Mouse (Mus musculus) CH12.LX (cell line): ENCODE data around the gene Apopt1. TPM values are rescaled to one million over a fixed set of nuclear protein-coding genes. Genes with fewer than 3 reads are reported as not detected.

ENCODE experiments used
- DNase-seq: peaks from one replicate; pipeline ENCODE4 v3.0.0-alpha.2; 2013; ENCODE audit errors: extremely low read depth
- H3K27ac ChIP-seq: 2 replicates; pipeline ENCODE4 v1.5.1; 2012; ENCODE audit warnings: low read depth, mild to moderate bottlenecking, control low read depth, moderate library complexity; ENCODE audit not compliant: insufficient read depth
- H3K27me3 ChIP-seq: replicated peaks from 2 replicates; pipeline ENCODE3; 2012; ENCODE audit warnings: inconsistent platforms
- H3K36me3 ChIP-seq, 2 experiments: replicated peaks in 1 of 2; 2 replicates each; pipeline versions ENCODE3 to v1.6.1; 2012; ENCODE audit warnings: inconsistent platforms in 1 of 2, low read length in 1 of 2, mild to moderate bottlenecking in 1 of 2, mixed read lengths in 1 of 2, moderate library complexity in 1 of 2; ENCODE audit not compliant: control insufficient read depth in 1 of 2, insufficient read depth in 1 of 2
- H3K4me1 ChIP-seq, 2 experiments: 2 replicates each; pipeline ENCODE4 v1.6.1; 2012; ENCODE audit warnings: inconsistent platforms in 1 of 2, moderate library complexity in 1 of 2; ENCODE audit not compliant: insufficient read depth in 2 of 2, control insufficient read depth in 1 of 2
- H3K4me2 ChIP-seq: 2 replicates; pipeline ENCODE4 v1.6.1; 2012; ENCODE audit warnings: low read depth, mild to moderate bottlenecking, control low read depth; ENCODE audit not compliant: poor library complexity, insufficient read depth, severe bottlenecking
- H3K4me3 ChIP-seq, 3 experiments: fragments of 150-350 bp in 1 of 3; sonication (generic) in 1 of 3; replicated peaks in 1 of 3; 2 replicates each; pipeline versions ENCODE3 to v1.5.1; 2011 to 2012; ENCODE audit warnings: low read depth in 2 of 3, low read length in 2 of 3, mild to moderate bottlenecking in 2 of 3, moderate library complexity in 2 of 3, control low read depth in 1 of 3, improper control_type of control experiment in 1 of 3, inconsistent platforms in 1 of 3, mixed read lengths in 1 of 3; ENCODE audit not compliant: poor library complexity in 1 of 3
- H3K79me2 ChIP-seq: replicated peaks from 2 replicates; pipeline ENCODE4 v1.6.1; 2012; ENCODE audit warnings: mild to moderate bottlenecking, moderate library complexity; ENCODE audit not compliant: control insufficient read depth, poor library complexity, insufficient read depth, severe bottlenecking; ENCODE audit errors: extremely low read depth
- H3K9ac ChIP-seq: 2 replicates; pipeline ENCODE4 v1.6.1; 2012; ENCODE audit warnings: low read depth, mild to moderate bottlenecking, control low read depth, moderate library complexity; ENCODE audit not compliant: insufficient read depth
- H3K9me3 ChIP-seq: replicated peaks from 2 replicates; pipeline ENCODE3; 2012; ENCODE audit warnings: low read length, inconsistent platforms, mixed read lengths
- CHD1 ChIP-seq: IDR thresholded peaks from 2 replicates; pipeline ENCODE4 v1.6.1; 2012; ENCODE audit warnings: low read depth, low read length, improper control_type of control experiment, inconsistent platforms
- CTCF ChIP-seq, 2 experiments: IDR thresholded peaks in 1 of 2; conservative IDR thresholded peaks in 1 of 2; 2 replicates each; pipeline ENCODE4 v1.5.1; 2011 to 2012; ENCODE audit warnings: low read depth in 2 of 2, low read length in 2 of 2, improper control_type of control experiment in 1 of 2, inconsistent platforms in 1 of 2, mild to moderate bottlenecking in 1 of 2, moderate library complexity in 1 of 2
- E2F4 ChIP-seq: IDR thresholded peaks from 2 replicates; pipeline ENCODE4 v1.6.1; 2011; ENCODE audit warnings: low read depth, low read length, improper control_type of control experiment; ENCODE audit not compliant: insufficient replicate concordance
- ELF1 ChIP-seq: IDR thresholded peaks from 2 replicates; pipeline ENCODE4 v1.6.1; 2014; ENCODE audit warnings: low read depth, mild to moderate bottlenecking, inconsistent platforms, low read length, improper control_type of control experiment
- EP300 ChIP-seq: IDR thresholded peaks from 2 replicates; pipeline ENCODE4 v1.6.1; 2011; ENCODE audit warnings: low read length, improper control_type of control experiment
- ETS1 ChIP-seq: conservative IDR thresholded peaks from 2 replicates; pipeline ENCODE4 v1.6.1; 2012; ENCODE audit warnings: low read depth, mild to moderate bottlenecking, inconsistent platforms, low read length, improper control_type of control experiment, moderate library complexity
- GABPA ChIP-seq: IDR thresholded peaks from 2 replicates; pipeline ENCODE4 v1.6.1; 2012; ENCODE audit warnings: low read depth, low read length, improper control_type of control experiment, inconsistent platforms; ENCODE audit not compliant: insufficient replicate concordance
- HCFC1 ChIP-seq: IDR thresholded peaks from 2 replicates; pipeline ENCODE4 v1.6.1; 2012; ENCODE audit warnings: low read depth, mild to moderate bottlenecking, inconsistent platforms, low read length, improper control_type of control experiment
- IRF4 ChIP-seq: IDR thresholded peaks from 2 replicates; pipeline ENCODE4 v1.6.1; 2014; ENCODE audit warnings: low read depth, mild to moderate bottlenecking, inconsistent platforms, low read length, improper control_type of control experiment
- JUN ChIP-seq: IDR thresholded peaks from 2 replicates; pipeline ENCODE4 v1.6.1; 2011; ENCODE audit warnings: low read depth, mild to moderate bottlenecking, low read length, improper control_type of control experiment, moderate library complexity; ENCODE audit not compliant: insufficient read depth
- KAT2A ChIP-seq: IDR thresholded peaks from 2 replicates; pipeline ENCODE4 v1.6.1; 2012; ENCODE audit warnings: low read length, improper control_type of control experiment, inconsistent platforms; ENCODE audit not compliant: insufficient replicate concordance
- MAZ ChIP-seq: IDR thresholded peaks from 2 replicates; pipeline ENCODE4 v1.6.1; 2012; ENCODE audit warnings: low read depth, mild to moderate bottlenecking, inconsistent platforms, low read length, improper control_type of control experiment, moderate library complexity
- MEF2A ChIP-seq: IDR thresholded peaks from 2 replicates; pipeline ENCODE4 v1.6.1; 2014; ENCODE audit warnings: low read depth, mild to moderate bottlenecking, inconsistent platforms, low read length, improper control_type of control experiment, borderline replicate concordance
- MXI1 ChIP-seq: IDR thresholded peaks from 2 replicates; pipeline ENCODE4 v1.6.1; 2011; ENCODE audit warnings: mild to moderate bottlenecking, low read depth, low read length, improper control_type of control experiment
- MYC ChIP-seq: IDR thresholded peaks from 2 replicates; pipeline ENCODE4 v1.6.1; 2011; ENCODE audit warnings: low read depth, mild to moderate bottlenecking, improper control_type of control experiment, low read length
- NRF1 ChIP-seq: IDR thresholded peaks from 2 replicates; pipeline ENCODE4 v1.6.1; 2014; ENCODE audit warnings: low read depth, mild to moderate bottlenecking, inconsistent platforms, low read length, improper control_type of control experiment, moderate library complexity
- PAX5 ChIP-seq: IDR thresholded peaks from 2 replicates; pipeline ENCODE4 v1.6.1; 2012; ENCODE audit warnings: low read length, inconsistent platforms, mixed read lengths
- POLR2A ChIP-seq: IDR thresholded peaks from 2 replicates; pipeline ENCODE4 v1.6.1; 2011; ENCODE audit warnings: low read depth, mild to moderate bottlenecking, improper control_type of control experiment, low read length
- RAD21 ChIP-seq: IDR thresholded peaks from 2 replicates; pipeline ENCODE4 v1.6.1; 2011; ENCODE audit warnings: low read depth, mild to moderate bottlenecking, low read length, improper control_type of control experiment, moderate library complexity
- SMC3 ChIP-seq: IDR thresholded peaks from 2 replicates; pipeline ENCODE4 v1.6.1; 2011; ENCODE audit warnings: low read depth, low read length, improper control_type of control experiment
- TBP ChIP-seq: conservative IDR thresholded peaks from 2 replicates; pipeline ENCODE4 v1.6.1; 2011; ENCODE audit warnings: low read depth, low read length, improper control_type of control experiment
- TCF12 ChIP-seq: IDR thresholded peaks from 2 replicates; pipeline ENCODE4 v1.6.1; 2014; ENCODE audit warnings: low read depth, mild to moderate bottlenecking, inconsistent platforms, low read length, improper control_type of control experiment
- UBTF ChIP-seq: IDR thresholded peaks from 2 replicates; pipeline ENCODE4 v1.6.1; 2012; ENCODE audit warnings: low read depth, mild to moderate bottlenecking, inconsistent platforms, low read length, improper control_type of control experiment, moderate library complexity
- USF1 ChIP-seq: IDR thresholded peaks from 2 replicates; pipeline ENCODE4 v1.6.1; 2014; ENCODE audit warnings: low read depth, mild to moderate bottlenecking, inconsistent platforms, low read length, improper control_type of control experiment
- ZKSCAN1 ChIP-seq: IDR thresholded peaks from 2 replicates; pipeline ENCODE4 v1.6.1; 2012; ENCODE audit warnings: low read depth, inconsistent platforms, low read length, improper control_type of control experiment, borderline replicate concordance
- ZNF384 ChIP-seq: IDR thresholded peaks from 2 replicates; pipeline ENCODE4 v1.6.1; 2012; ENCODE audit warnings: low read depth, low read length, improper control_type of control experiment, inconsistent platforms
- dilution Hi-C: fragments of 300-500 bp; cut with MboI; formaldehyde crosslinking; loops from 2 replicates; pipeline ENCODE4 v1.14.3; 2020; ENCODE audit warnings: low sequenced_read_pairs; ENCODE audit not compliant: extremely low pct_unique_long_range_greater_than_20kb, extremely low pct_ligation_motif_present
- in situ Hi-C: fragments of 300-500 bp; cut with MboI; formaldehyde crosslinking; loops from 3 replicates; pipeline ENCODE4 v1.14.3; 2019; ENCODE audit warnings: low sequenced_read_pairs, low pct_ligation_motif_present, low pct_unique_long_range_greater_than_20kb, mixed read lengths
- polyA plus RNA-seq: library from polyadenylated mRNA; unstranded; fragments of >175 nt; gene quantifications from 2 replicates; pipeline ENCODE4 v1.2.1, GENCODE M21; 2012; ENCODE audit warnings: low read depth; ENCODE audit not compliant: insufficient read length
- total RNA-seq, 2 experiments: library from RNA; depleted of rRNA; stranded (reverse); fragments of 300-350 nt in 1 of 2; fragments of >200 nt in 1 of 2; gene quantifications; 2 replicates each; pipeline ENCODE4 v1.2.3; 2012 to 2014

Apopt1 gene
- total and polyA plus RNA-seq, 3 experiments = 36.0 to 49.1 (median 43.6) TPM

DNA sequence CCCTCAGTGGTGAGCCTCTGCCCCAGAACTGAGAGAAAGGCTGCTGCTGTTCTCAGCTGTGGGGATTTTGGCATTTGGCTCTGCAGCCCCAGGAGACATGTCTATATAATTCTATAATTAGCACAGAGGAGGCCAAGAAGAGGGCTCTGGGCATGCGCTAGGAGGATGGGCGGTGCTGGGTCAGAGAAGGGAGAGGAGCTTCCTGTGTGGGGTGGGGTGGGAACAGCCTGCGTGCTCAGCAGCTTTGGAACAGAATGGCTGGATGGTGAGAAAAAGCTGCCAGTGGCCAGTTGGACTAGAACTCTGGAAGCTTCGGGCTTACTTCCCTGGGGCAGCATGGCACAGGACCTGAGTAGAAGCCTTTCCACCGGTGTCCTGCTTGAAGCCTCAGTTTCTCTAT lies 33.0 kb downstream of the Apopt1 start (continued):
- no peak for TF ChIP-seq UBTF
- TF ChIP-seq MAZ = peak; percentile 58; the same call in 1 of the 2 replicates
- TF ChIP-seq HCFC1 = peak; percentile 33; the same call in 1 of the 2 replicates
- TF ChIP-seq EP300 = peak; percentile 40; the same call in 1 of the 2 replicates
- peak; percentile 70 for TF ChIP-seq ETS1
- TF ChIP-seq TCF12 = peak; percentile 43; the same call in 1 of the 2 replicates
- TF ChIP-seq MEF2A = peak; percentile 96
- TF ChIP-seq RAD21 = no peak
- TF ChIP-seq GABPA = no peak

DNA sequence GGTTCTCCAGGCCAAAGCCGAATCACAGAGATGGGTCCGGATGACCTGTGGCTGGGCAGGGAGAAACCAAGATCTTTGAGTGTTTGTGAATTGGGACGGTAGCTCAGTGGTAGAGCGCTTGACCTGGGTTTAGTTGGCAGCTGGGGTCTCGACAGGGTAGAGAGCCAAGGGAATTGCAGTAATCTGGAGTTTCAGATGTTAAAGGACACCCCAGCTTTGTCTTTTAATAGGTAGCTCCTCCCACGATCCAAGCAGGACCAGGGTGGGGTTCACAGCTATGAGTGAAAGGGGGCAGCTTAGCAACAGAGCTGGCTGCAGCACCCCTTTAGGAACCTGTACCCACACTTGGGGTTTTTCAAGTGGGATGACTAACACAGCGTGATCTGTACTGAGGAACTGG lies 34.4 kb downstream of the Apopt1 start:
- in situ Hi-C loops = loop anchor here (10.0 kb wide), 1 partner anchor 107 kb away; no protein-coding TSS in a partner anchor
- no peak overlapping the region for H3K9ac ChIP-seq

DNA sequence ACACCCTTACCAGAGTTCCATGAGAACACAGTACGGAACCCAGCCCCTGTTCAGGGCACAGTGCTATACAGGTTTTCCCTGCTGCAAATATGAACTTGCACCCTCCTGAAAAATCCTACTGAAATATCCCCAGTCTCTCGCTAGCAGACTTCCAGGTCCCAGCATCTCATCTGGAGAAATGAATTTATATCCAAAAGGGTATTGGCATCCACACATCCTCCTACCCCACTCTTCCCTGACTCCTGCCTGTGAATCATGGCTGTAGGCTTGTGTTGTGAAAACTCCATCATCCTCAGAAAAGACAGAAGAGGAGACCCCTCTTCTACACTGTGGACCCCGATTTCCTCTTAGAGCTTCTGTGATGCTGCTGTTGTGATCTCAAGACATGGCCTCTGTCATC lies 37.7 kb downstream of the Apopt1 start:
- DNase-seq = no peak

More for the DNA sequence above, 34.4 kb downstream of the Apopt1 start:
- no peak for DNase-seq
- H3K79me2 ChIP-seq = no peaks in the 10 kb centered on the region
- no peak overlapping the region for H3K4me2 ChIP-seq
- H3K9me3 ChIP-seq = peaks cover 4% of the 10 kb centered on the region
- TF ChIP-seq ZNF384 (no peak), MYC (no peak), NRF1 (no peak), ELF1 (no peak), SMC3 (no peak), CHD1 (no peak), UBTF (no peak), USF1 (no peak), JUN (no peak), ZKSCAN1 (no peak), MAZ (no peak), EP300 (no peak), CTCF (conservative IDR thresholded peaks at IDR 0.05 in 1 of 2, IDR thresholded peaks at IDR 0.05 in 1 of 2; ENCODE audit: low read depth in 2 of 2, low read length in 2 of 2) (no peak), PAX5 (no peak), MXI1 (no peak), TBP (no peak), HCFC1 (no peak), IRF4 (no peak), KAT2A (no peak)
- no peaks in the 10 kb centered on the region for H3K36me3 ChIP-seq
- H3K4me1 ChIP-seq = peaks cover 35 to 48% of the 10 kb centered on the region in 2 experiments
- H3K27me3 ChIP-seq = no peaks in the 10 kb centered on the region
- H3K4me3 ChIP-seq = no peak overlapping the region
- dilution Hi-C loops = no loop called here
- H3K27ac ChIP-seq = no peak overlapping the region

More for the DNA sequence above, 37.7 kb downstream of the Apopt1 start:
- H3K4me1 ChIP-seq = peaks cover 8 to 20% of the 10 kb centered on the region in 2 experiments
- no peak overlapping the region for H3K9ac ChIP-seq
- no peaks in the 10 kb centered on the region for H3K36me3 ChIP-seq
- in situ Hi-C loops = no loop called here
- TF ChIP-seq POLR2A (no peak), TBP (no peak), E2F4 (no peak), NRF1 (no peak)
- TF ChIP-seq, all 38 proteins: peak for 0
- Histone ChIP-seq H3K4me2 (no peak overlapping the region), H3K27me3 (peaks cover 8% of the 10 kb centered on the region), H3K9me3 (peaks cover 4% of the 10 kb centered on the region), H3K4me3 (no peak overlapping the region), H3K27ac (no peak overlapping the region), H3K79me2 (no peaks in the 10 kb centered on the region)
- dilution Hi-C loops = no loop called here
